17 mouse cellular contexts compared by ENCODE assay signal in the genomic region with DNA sequence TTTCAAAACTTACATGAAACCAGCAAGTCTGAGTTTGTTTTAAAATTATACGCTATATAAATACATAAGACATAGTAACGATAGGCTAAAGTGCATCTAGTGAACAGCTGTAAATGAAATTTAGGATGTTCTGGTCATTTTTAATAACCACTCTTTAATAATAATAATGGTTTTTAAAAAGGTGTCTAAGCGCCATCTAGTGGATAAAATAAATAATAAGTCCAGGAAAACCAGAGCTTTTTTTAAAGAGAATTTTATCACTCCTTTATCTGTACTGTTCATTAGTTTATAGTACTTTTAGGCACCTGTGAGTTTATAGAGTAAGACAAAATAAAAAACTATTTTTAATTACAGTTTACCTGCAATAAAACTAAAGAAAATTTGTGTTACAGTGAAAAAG. TPM values are rescaled to one million over a fixed set of nuclear protein-coding genes. Genes with fewer than 3 reads are reported as not detected.
DNase-seq lines count a peak whose midpoint lies in the region; ATAC-seq and TF ChIP-seq lines count a peak whose summit lies in the region.
"Had no signal": no experiment of that assay in that cellular context is flagged by ENCODE, and none has a peak within 500 bp of the region (broad histone marks: within the 10 kb centered on the region; RNA-seq: fewer than 3 reads in every experiment).

No protein-coding gene starts in this region.

- H3K27me3 ChIP-seq in embryonic facial prominence, embryonic 11.5 days (ENCODE audit: control insufficient read depth, insufficient read depth, low read length), result no peaks in the 10 kb centered on the region
- H3K27me3 ChIP-seq in embryonic facial prominence, embryonic 10.5 days (replicated peaks; ENCODE audit: low read depth, poor library complexity, severe bottlenecking), result no peaks in the 10 kb centered on the region
- H3K27me3 ChIP-seq in Patski, result no peaks in the 10 kb centered on the region
- H3K27me3 ChIP-seq: forebrain, embryonic 12.5 days had no signal

- no peak for ATAC-seq in embryonic facial prominence, embryonic 11.5 days (replicated peaks; ENCODE audit: insufficient number of reproducible peaks, low FRiP score, low TSS enrichment, low read depth)
- ATAC-seq in Patski, result no peak
- ATAC-seq: intestine, embryonic 16.5 days had no signal

- H3K4me2 ChIP-seq in embryonic facial prominence, embryonic 11.5 days (ENCODE audit: low read depth, low read length), result no peak overlapping the region
- H3K4me2 ChIP-seq: forebrain, embryonic 12.5 days; midbrain, embryonic 11.5 days had no signal

- TF ChIP-seq CTCF in layer of hippocampus, adult 2 months (conservative IDR thresholded peaks at IDR 0.05), result peak; percentile 79
- TF ChIP-seq CTCF in Patski (IDR thresholded peaks at IDR 0.05), result peak; percentile 38

- H3K4me3 ChIP-seq in embryonic facial prominence, embryonic 11.5 days (ENCODE audit: low read depth, low read length), result no peak overlapping the region
- no peak overlapping the region for H3K4me3 ChIP-seq in embryonic facial prominence, embryonic 10.5 days
- H3K4me3 ChIP-seq in layer of hippocampus, adult 2 months, result no peak overlapping the region
- H3K4me3 ChIP-seq: forebrain, embryonic 12.5 days had no signal

- H3K9ac ChIP-seq in embryonic facial prominence, embryonic 11.5 days (replicated peaks; ENCODE audit: low read length), result no peak overlapping the region
- H3K9ac ChIP-seq: forebrain, embryonic 12.5 days had no signal

- H3K27ac ChIP-seq in embryonic facial prominence, embryonic 11.5 days (replicated peaks; ENCODE audit: low read depth, low read length), result no peak overlapping the region
- no peak overlapping the region for H3K27ac ChIP-seq in embryonic facial prominence, embryonic 10.5 days (replicated peaks)
- no peak overlapping the region for H3K27ac ChIP-seq in layer of hippocampus, adult 2 months
- H3K27ac ChIP-seq: forebrain, embryonic 12.5 days had no signal

- no peaks in the 10 kb centered on the region for H3K9me3 ChIP-seq in embryonic facial prominence, embryonic 11.5 days (replicated peaks; ENCODE audit: control insufficient read depth, low read length)
- no peaks in the 10 kb centered on the region for H3K9me3 ChIP-seq in embryonic facial prominence, embryonic 10.5 days
- H3K9me3 ChIP-seq: forebrain, embryonic 12.5 days had no signal

- peaks cover 3% of the 10 kb centered on the region for H3K36me3 ChIP-seq in embryonic facial prominence, embryonic 11.5 days (replicated peaks; ENCODE audit: control insufficient read depth, insufficient read depth, low read depth, low read length)
- H3K36me3 ChIP-seq in embryonic facial prominence, embryonic 10.5 days (replicated peaks), result peaks cover 81% of the 10 kb centered on the region

- POLR2A ChIA-PET in Patski (lab: Charles Lee), result no interaction called here

- in situ Hi-C loops in Patski (cut with MboI; ENCODE audit: low pct_unique_long_range_greater_than_20kb), result no loop called here

- CTCF ChIA-PET in Patski (lab: Charles Lee), result interaction anchor here (1.1 to 2.9 kb wide), 13 partner anchors 8 to 200 kb away, joined by 3 to 13 read pairs (median 4); no protein-coding TSS in a partner anchor

- WGBS in embryonic facial prominence, embryonic 11.5 days, result 64% methylated on average over 3 of the region's 3 CpGs
- 62% methylated on average over 3 of the region's 3 CpGs for WGBS in embryonic facial prominence, embryonic 10.5 days

- DNase-seq in embryonic facial prominence, embryonic 11.5 days (ENCODE audit: low spot score), result peak; percentile 20
- no peak for DNase-seq in embryonic facial prominence, embryonic 10.5 days (ENCODE audit: low spot score)
- DNase-seq in layer of hippocampus, adult 2 months (ENCODE audit: low spot score in 2 of 2), result no peak
- DNase-seq in layer of hippocampus, adult 11-12 months (ENCODE audit: low spot score), result no peak
- peak; percentile 35 for DNase-seq in 3T3-L1 (ENCODE audit: low read depth, low spot score)
- DNase-seq in Patski (ENCODE audit: low read depth, low spot score), result no peak
- no peak for DNase-seq in kidney, postnatal 36 days
- no peak for DNase-seq in MN1 (ENCODE audit: low spot score)
- DNase-seq: cerebellum, adult 9-11 months; heart, postnatal 36 days; kidney, postnatal 25 days; layer of hippocampus, postnatal 36 days; lung, adult 18-20 months; thymus, postnatal 14 days had no signal

- H3K4me1 ChIP-seq in embryonic facial prominence, embryonic 11.5 days (ENCODE audit: control insufficient read depth, insufficient read depth, low read length), result no peaks in the 10 kb centered on the region
- no peaks in the 10 kb centered on the region for H3K4me1 ChIP-seq in embryonic facial prominence, embryonic 10.5 days
- H3K4me1 ChIP-seq: forebrain, embryonic 12.5 days had no signal

RNA-seq across cellular contexts. Expression of a gene that starts 44.0 kb away (rescaled TPM):
- 63.5 and 68.2 TPM in 2 replicates for polyA plus RNA-seq in embryonic facial prominence, embryonic 11.5 days (2014; fragmentation: Nextera tagmentation; extraction: Ambion mirVana)
- polyA plus RNA-seq in embryonic facial prominence, embryonic 10.5 days (2016; fragmentation: Nextera tagmentation; extraction: Ambion mirVana), result 66.6 and 69.5 TPM in 2 replicates
- 100 to 1,000 TPM; 541 to 558 TPM for total RNA-seq in layer of hippocampus, adult 2 months (2021)
- polyA plus RNA-seq in Patski (2021), result 174 TPM

Comparison
In these comparisons a context has a peak if more than half of its experiments do, and no peak if none do; other contexts are left out.
1. DNase-seq: peak in embryonic facial prominence, embryonic 11.5 days (single experiment) and 3T3-L1 (single experiment); none in embryonic facial prominence, embryonic 10.5 days (single experiment), layer of hippocampus, adult 2 months (0 of 2), layer of hippocampus, adult 11-12 months (single experiment), Patski (single experiment), kidney, postnatal 36 days (0 of 2) and MN1 (single experiment).